Mouse (Mus musculus) heart, adult 11 months (tissue): ENCODE data around the gene Gjb2.
"Not testable (repeated sequence)": the region's sequence is repeated elsewhere in the genome, so short reads cannot be mapped to it uniquely, and the experiment has no call there.

Source experiments
- DNase-seq: peaks from one replicate; pipeline ENCODE4 v3.0.0; 2022

Gjb2 gene

GRCm38 (mm10) chr14:57104106-57105023 is at the start of gene Gjb2:
Gjb2 (minus strand) TSS chr14:57104702.
- no peak for DNase-seq

- no peak for DNase-seq
Measured at GRCm38 (mm10) chr14:57145741-57146140, 41.2 kb upstream of the Gjb2 start.

GRCm38 (mm10) chr14:57135265-57135664 is 30.8 kb upstream of the Gjb2 start:
- DNase-seq, result no peak

GRCm38 (mm10) chr14:57133161-57133661 is 28.7 kb upstream of the Gjb2 start, which contains the start of gene Gjb6:
Gjb6 (minus strand) TSS chr14:57133611.
- DNase-seq, result no peak

- DNase-seq, result no peak
Measured at GRCm38 (mm10) chr14:57127383-57127782, 22.9 kb upstream of the Gjb2 start.

- DNase-seq, result no peak
Measured at GRCm38 (mm10) chr14:57122295-57122694, 17.8 kb upstream of the Gjb2 start.

GRCm38 (mm10) chr14:57115823-57116544 is 11.5 kb upstream of the Gjb2 start, which contains the start of gene Gm4491:
Gm4491 (minus strand) TSS chr14:57115883.
- no peak for DNase-seq

- no peak for DNase-seq
Measured at GRCm38 (mm10) chr14:57109194-57109593, 4.7 kb upstream of the Gjb2 start.

- no peak for DNase-seq
Measured at GRCm38 (mm10) chr14:57107916-57108315, 3.4 kb upstream of the Gjb2 start.

- DNase-seq, result no peak
Measured at GRCm38 (mm10) chr14:57107091-57107490, 2.6 kb upstream of the Gjb2 start.

GRCm38 (mm10) chr14:57105721-57106120 is 1.2 kb upstream of the Gjb2 start:
- no peak for DNase-seq

- DNase-seq, result no peak
Measured at GRCm38 (mm10) chr14:57105111-57105510, 609 bp upstream of the Gjb2 start.

GRCm38 (mm10) chr14:57103711-57104105 is 794 bp downstream of the Gjb2 start:
- DNase-seq, result no peak

GRCm38 (mm10) chr14:57103121-57103520 is 1.4 kb downstream of the Gjb2 start:
- no peak for DNase-seq

- no peak for DNase-seq
Measured at GRCm38 (mm10) chr14:57101623-57102022, 2.9 kb downstream of the Gjb2 start.

- DNase-seq, result no peak
Measured at GRCm38 (mm10) chr14:57095855-57096254, 8.6 kb downstream of the Gjb2 start.

- DNase-seq, result no peak
Measured at GRCm38 (mm10) chr14:57093029-57093428, 11.5 kb downstream of the Gjb2 start.

GRCm38 (mm10) chr14:57090001-57090400 is 14.5 kb downstream of the Gjb2 start:
- no peak for DNase-seq

- no peak for DNase-seq
Measured at GRCm38 (mm10) chr14:57089107-57089506, 15.4 kb downstream of the Gjb2 start.

GRCm38 (mm10) chr14:57084180-57084668 is 20.3 kb downstream of the Gjb2 start:
- no peak for DNase-seq

- no peak for DNase-seq
Measured at GRCm38 (mm10) chr14:57082863-57083262, 21.6 kb downstream of the Gjb2 start.

- DNase-seq, result no peak
Measured at GRCm38 (mm10) chr14:57075537-57075936, 29.0 kb downstream of the Gjb2 start.

GRCm38 (mm10) chr14:57069906-57070305 is 34.6 kb downstream of the Gjb2 start:
- not testable (repeated sequence) for DNase-seq
